Mouse (Mus musculus): ENCODE data around the gene Trem2. TPM values are rescaled to one million over a fixed set of nuclear protein-coding genes. Genes with fewer than 3 reads are reported as not detected.

Gene Trem2
- polyA plus RNA-seq, 1 experiment = 11.7 TPM

DNA sequence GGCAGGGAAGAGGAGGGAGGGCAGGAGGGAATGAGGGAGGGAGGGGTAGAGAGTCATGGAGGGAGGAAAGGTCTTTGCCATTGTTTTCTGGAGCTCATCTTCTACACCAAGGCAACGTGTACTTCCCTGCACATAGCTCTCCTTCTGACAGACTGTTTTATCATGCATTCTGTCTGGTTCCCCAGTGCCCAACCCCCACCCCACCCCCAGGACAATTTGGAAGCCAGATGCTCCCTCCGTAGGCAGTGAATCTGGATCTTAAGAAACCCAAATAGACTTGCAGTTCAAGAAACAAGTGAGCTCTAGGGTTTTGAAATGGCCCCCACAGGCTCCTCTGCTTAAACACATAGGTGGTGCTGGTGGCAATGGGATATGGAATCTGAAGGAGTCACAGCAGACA, 11.7 kb downstream of the Trem2 start:
- no peak for DNase-seq
- TF ChIP-seq CTCF (IDR thresholded peaks at IDR 0.05; ENCODE audit: borderline replicate concordance, control insufficient read depth, extremely low read depth, insufficient read depth, low read length, poor library complexity) (no peak), POLR2A (IDR thresholded peaks at IDR 0.05; ENCODE audit: control insufficient read depth, extremely low read depth, insufficient read depth, low read length, poor library complexity) (no peak)
- WGBS = 76% methylated on average over 2 of the region's 2 CpGs
- Histone ChIP-seq H3K36me3 (ENCODE audit: control insufficient read depth, insufficient read depth, low read length) (no peaks in the 10 kb centered on the region), H3K27ac (ENCODE audit: control insufficient read depth, insufficient read depth, low read length) (no peak overlapping the region), H3K4me1 (replicated peaks; ENCODE audit: control insufficient read depth, insufficient read depth, low read length) (no peaks in the 10 kb centered on the region), H3K4me3 (ENCODE audit: control insufficient read depth, insufficient read depth, low read length) (no peak overlapping the region), H3K27me3 (ENCODE audit: control insufficient read depth, insufficient read depth, low read length) (no peaks in the 10 kb centered on the region)

GRCm38 (mm10) chr17:48359616-48360015, 13.4 kb downstream of the Trem2 start, which contains the start of gene Treml1:
Treml1 (plus strand) TSS chr17:48359916.
- Histone ChIP-seq H3K36me3 (ENCODE audit: control insufficient read depth, insufficient read depth, low read length) (no peaks in the 10 kb centered on the region), H3K27ac (ENCODE audit: control insufficient read depth, insufficient read depth, low read length) (no peak within 1 kb of the TSS), H3K4me3 (ENCODE audit: control insufficient read depth, insufficient read depth, low read length) (no peak within 1 kb of the TSS), H3K4me1 (replicated peaks; ENCODE audit: control insufficient read depth, insufficient read depth, low read length) (no peaks in the 10 kb centered on the region), H3K27me3 (ENCODE audit: control insufficient read depth, insufficient read depth, low read length) (no peaks in the 10 kb centered on the region)
- DNase-seq = no peak
- 71% methylated on average over 7 of the region's 7 CpGs for WGBS
- no peak for TF ChIP-seq CTCF (IDR thresholded peaks at IDR 0.05; ENCODE audit: borderline replicate concordance, control insufficient read depth, extremely low read depth, insufficient read depth, low read length, poor library complexity)
- no peak for TF ChIP-seq POLR2A (IDR thresholded peaks at IDR 0.05; ENCODE audit: control insufficient read depth, extremely low read depth, insufficient read depth, low read length, poor library complexity)

DNA sequence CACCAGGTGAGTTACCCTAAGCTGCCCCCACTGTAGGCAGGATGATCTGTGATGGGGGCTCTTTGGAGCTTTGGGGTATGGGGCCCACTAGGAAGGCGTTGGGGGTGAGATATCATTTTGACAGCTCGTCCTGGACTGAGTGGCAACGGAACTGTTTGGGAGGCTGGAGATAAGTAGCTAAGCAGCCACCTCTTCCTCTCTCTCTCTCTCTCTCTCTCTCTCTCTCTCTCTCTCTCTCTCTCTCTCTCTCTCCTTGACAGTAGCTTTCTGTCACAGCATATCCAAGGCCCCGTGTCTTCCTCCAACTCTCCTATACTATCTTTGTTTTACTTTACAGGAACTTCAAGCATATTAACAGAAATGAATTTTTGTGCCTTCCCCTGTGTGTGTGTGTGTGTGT, 14.3 kb downstream of the Trem2 start:
- H3K27ac ChIP-seq (ENCODE audit: control insufficient read depth, insufficient read depth, low read length) = no peak overlapping the region
- TF ChIP-seq CTCF (IDR thresholded peaks at IDR 0.05; ENCODE audit: borderline replicate concordance, control insufficient read depth, extremely low read depth, insufficient read depth, low read length, poor library complexity) (no peak), POLR2A (IDR thresholded peaks at IDR 0.05; ENCODE audit: control insufficient read depth, extremely low read depth, insufficient read depth, low read length, poor library complexity) (no peak)
- H3K4me1 ChIP-seq (replicated peaks; ENCODE audit: control insufficient read depth, insufficient read depth, low read length) = no peaks in the 10 kb centered on the region
- DNase-seq = no peak
- WGBS = 32% methylated on average over 4 of the region's 4 CpGs
- H3K4me3 ChIP-seq (ENCODE audit: control insufficient read depth, insufficient read depth, low read length) = no peak overlapping the region
- H3K36me3 ChIP-seq (ENCODE audit: control insufficient read depth, insufficient read depth, low read length) = no peaks in the 10 kb centered on the region
- H3K27me3 ChIP-seq (ENCODE audit: control insufficient read depth, insufficient read depth, low read length) = no peaks in the 10 kb centered on the region

DNA sequence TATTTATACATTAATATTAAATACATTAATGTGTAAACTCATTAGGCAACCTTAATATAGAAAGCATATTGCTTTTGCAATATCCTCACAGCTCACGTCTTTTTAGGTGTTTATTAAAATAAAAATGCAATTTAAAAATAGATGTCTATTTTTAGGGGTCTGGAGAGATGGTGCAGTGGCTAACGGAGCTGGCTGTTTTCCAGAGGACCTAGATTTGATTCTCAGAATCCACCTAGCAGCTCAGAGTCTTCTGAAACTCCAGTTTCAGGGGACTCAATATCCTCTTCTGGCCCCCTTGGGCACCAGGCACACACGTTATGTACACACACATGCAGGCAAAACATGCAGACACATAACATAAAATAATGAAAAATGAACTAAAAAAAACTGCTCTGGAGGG, 16.1 kb downstream of the Trem2 start:
- TF ChIP-seq POLR2A (IDR thresholded peaks at IDR 0.05; ENCODE audit: control insufficient read depth, extremely low read depth, insufficient read depth, low read length, poor library complexity) = no peak
- TF ChIP-seq CTCF (IDR thresholded peaks at IDR 0.05; ENCODE audit: borderline replicate concordance, control insufficient read depth, extremely low read depth, insufficient read depth, low read length, poor library complexity) = no peak
- Histone ChIP-seq H3K4me1 (replicated peaks; ENCODE audit: control insufficient read depth, insufficient read depth, low read length) (no peaks in the 10 kb centered on the region), H3K4me3 (ENCODE audit: control insufficient read depth, insufficient read depth, low read length) (no peak overlapping the region), H3K27me3 (ENCODE audit: control insufficient read depth, insufficient read depth, low read length) (no peaks in the 10 kb centered on the region), H3K36me3 (ENCODE audit: control insufficient read depth, insufficient read depth, low read length) (no peaks in the 10 kb centered on the region), H3K27ac (ENCODE audit: control insufficient read depth, insufficient read depth, low read length) (no peak overlapping the region)
- no peak for DNase-seq
- WGBS = 85% methylated on average over 3 of the region's 3 CpGs

GRCm38 (mm10) chr17:48362966-48363365, 16.8 kb downstream of the Trem2 start:
- no peak overlapping the region for H3K27ac ChIP-seq (ENCODE audit: control insufficient read depth, insufficient read depth, low read length)
- DNase-seq = no peak
- no peaks in the 10 kb centered on the region for H3K4me1 ChIP-seq (replicated peaks; ENCODE audit: control insufficient read depth, insufficient read depth, low read length)
- no peak overlapping the region for H3K4me3 ChIP-seq (ENCODE audit: control insufficient read depth, insufficient read depth, low read length)
- no peak for TF ChIP-seq CTCF (IDR thresholded peaks at IDR 0.05; ENCODE audit: borderline replicate concordance, control insufficient read depth, extremely low read depth, insufficient read depth, low read length, poor library complexity)
- TF ChIP-seq POLR2A (IDR thresholded peaks at IDR 0.05; ENCODE audit: control insufficient read depth, extremely low read depth, insufficient read depth, low read length, poor library complexity) = no peak
- 93% methylated on average over 8 of the region's 8 CpGs for WGBS
- H3K36me3 ChIP-seq (ENCODE audit: control insufficient read depth, insufficient read depth, low read length) = no peaks in the 10 kb centered on the region
- H3K27me3 ChIP-seq (ENCODE audit: control insufficient read depth, insufficient read depth, low read length) = no peaks in the 10 kb centered on the region

- Histone ChIP-seq H3K4me3 (ENCODE audit: control insufficient read depth, insufficient read depth, low read length) (no peak overlapping the region), H3K27ac (ENCODE audit: control insufficient read depth, insufficient read depth, low read length) (no peak overlapping the region)
Observed at GRCm38 (mm10) chr17:48363421-48363965, 17.3 kb downstream of the Trem2 start.

More at GRCm38 (mm10) chr17:48363421-48363965, 17.3 kb downstream of the Trem2 start:
- Histone ChIP-seq H3K27me3 (ENCODE audit: control insufficient read depth, insufficient read depth, low read length) (no peaks in the 10 kb centered on the region), H3K4me1 (replicated peaks; ENCODE audit: control insufficient read depth, insufficient read depth, low read length) (no peaks in the 10 kb centered on the region), H3K36me3 (ENCODE audit: control insufficient read depth, insufficient read depth, low read length) (no peaks in the 10 kb centered on the region)
- TF ChIP-seq CTCF (IDR thresholded peaks at IDR 0.05; ENCODE audit: borderline replicate concordance, control insufficient read depth, extremely low read depth, insufficient read depth, low read length, poor library complexity) = no peak
- TF ChIP-seq POLR2A (IDR thresholded peaks at IDR 0.05; ENCODE audit: control insufficient read depth, extremely low read depth, insufficient read depth, low read length, poor library complexity) = no peak
- DNase-seq = no peak
- 90% methylated on average over 6 of the region's 6 CpGs for WGBS

All from thymus, adult 2 months (tissue).